Mouse (Mus musculus) stomach, postnatal 0 days (tissue): ENCODE measurements at regions not wholly inside any gene's neighbourhood (a gene's known extent, or its start where the extent isn't known, plus 50 kb on each side); places are given as distances from the start of the nearest gene placed in this dataset.

ENCODE experiments used
- CTCF ChIP-seq: IDR thresholded peaks from 2 replicates; pipeline ENCODE4 v1.5.1; 2016; ENCODE audit warnings: antibody characterized with exemption, low read depth, mild to moderate bottlenecking, moderate library complexity
- EP300 ChIP-seq: optimal IDR thresholded peaks from 2 replicates; pipeline ENCODE3; 2016; ENCODE audit warnings: antibody characterized with exemption

DNA sequence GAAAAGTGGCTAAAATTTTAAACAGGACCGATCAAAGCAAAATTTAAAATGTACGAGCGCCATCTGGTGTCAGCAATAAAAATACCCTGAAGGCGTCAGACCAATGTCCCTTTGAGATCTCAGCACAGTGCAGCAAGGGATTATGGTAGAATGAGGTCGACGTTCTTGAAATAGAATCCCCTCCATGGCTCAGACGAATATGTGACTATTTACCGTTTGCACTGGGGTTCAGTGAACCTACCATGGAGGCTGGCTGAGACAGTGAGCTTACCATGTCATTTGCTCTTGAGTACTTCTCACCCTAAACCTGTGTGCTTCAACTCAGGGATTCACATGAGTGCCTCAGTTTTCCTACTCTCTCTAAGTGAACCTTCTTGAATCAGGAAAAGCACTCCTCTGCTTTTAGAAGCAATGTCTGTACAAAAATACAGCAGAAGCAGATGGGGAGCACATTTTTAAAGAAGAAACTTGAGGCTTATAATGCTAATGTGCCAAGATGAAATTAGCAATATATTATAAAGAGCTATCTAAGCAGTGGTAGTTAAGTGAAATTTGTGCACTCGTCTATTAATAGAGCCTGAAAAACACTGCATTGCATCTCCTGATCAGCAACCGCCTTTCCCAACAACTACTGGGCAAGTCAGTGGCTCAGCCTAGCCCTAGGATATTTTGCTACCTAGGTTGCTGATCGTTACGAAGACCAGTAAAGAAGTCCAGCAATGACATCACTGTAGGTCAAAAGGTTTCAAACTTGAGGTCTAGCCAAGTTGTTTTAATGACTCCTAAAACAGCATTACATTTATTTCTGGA lies 316.2 kb upstream of the Tyrp1 start:
- TF ChIP-seq CTCF (peak; percentile 75), EP300 (no peak)
